Mouse (Mus musculus) WW6 (cell line): Measurements from ENCODE around the gene Umps.

Source experiments
- DNase-seq: peaks from one replicate; pipeline ENCODE4 v3.0.0-alpha.2; 2013; ENCODE audit warnings: low read depth, low spot score

The Umps gene

GRCm38 (mm10) chr16:33930785-33931184, 36.1 kb downstream of the Umps start:
- DNase-seq, result no peak

- no peak for DNase-seq
Observed at GRCm38 (mm10) chr16:33928788-33929462, 37.9 kb downstream of the Umps start.

- no peak for DNase-seq
Observed at GRCm38 (mm10) chr16:33927263-33927824, 39.5 kb downstream of the Umps start.

GRCm38 (mm10) chr16:33923758-33924157, 43.1 kb downstream of the Umps start:
- no peak for DNase-seq

- no peak for DNase-seq
Observed at GRCm38 (mm10) chr16:33923001-33923316, 43.9 kb downstream of the Umps start.

GRCm38 (mm10) chr16:33922111-33923000, 44.5 kb downstream of the Umps start:
- no peak for DNase-seq

- no peak for DNase-seq
Observed at GRCm38 (mm10) chr16:33921514-33921913, 45.3 kb downstream of the Umps start.

GRCm38 (mm10) chr16:33917926-33918325, 48.9 kb downstream of the Umps start:
- DNase-seq, result no peak

GRCm38 (mm10) chr16:33917390-33917789, 49.4 kb downstream of the Umps start:
- no peak for DNase-seq

GRCm38 (mm10) chr16:33916473-33917251, 50.2 kb downstream of the Umps start:
- DNase-seq, result no peak

- no peak for DNase-seq
Observed at GRCm38 (mm10) chr16:33914997-33915396, 51.8 kb downstream of the Umps start.

- no peak for DNase-seq
Observed at GRCm38 (mm10) chr16:33908239-33908638, 58.6 kb downstream of the Umps start.
